13 mouse cellular contexts compared by ENCODE assay signal in genomic region chr2:131125964-131126815, GRCm38 (mm10). TPM values are rescaled to one million over a fixed set of nuclear protein-coding genes. Genes with fewer than 3 reads are reported as not detected.
DNase-seq lines count a peak whose midpoint lies in the region; ATAC-seq and TF ChIP-seq lines count a peak whose summit lies in the region.
"Had no signal": no experiment of that assay in that cellular context is flagged by ENCODE, and none has a peak within 500 bp of the region (broad histone marks: within the 10 kb centered on the region; RNA-seq: fewer than 3 reads in every experiment).

No protein-coding gene starts in this region.

- peaks cover 27% of the 10 kb centered on the region for H3K4me1 ChIP-seq in lung, embryonic 15.5 days
- H3K4me1 ChIP-seq in lung, adult 2 months (ENCODE audit: control insufficient read depth, insufficient read depth, low read length): peaks cover 8% of the 10 kb centered on the region
- peaks cover 9% of the 10 kb centered on the region for H3K4me1 ChIP-seq in hindbrain, postnatal 0 days (ENCODE audit: insufficient read depth, low read length)
- peaks cover 17% of the 10 kb centered on the region for H3K4me1 ChIP-seq in neural tube, embryonic 13.5 days (replicated peaks)

- ATAC-seq in lung, embryonic 15.5 days (ENCODE audit: borderline replicate concordance, extremely low read depth, low FRiP score, low TSS enrichment): peak; percentile 10; the same call in 1 of the 2 replicates
- ATAC-seq in hindbrain, postnatal 0 days: peak; percentile 53; the same call in 1 of the 2 replicates
- ATAC-seq in neural tube, embryonic 13.5 days (ENCODE audit: low read depth): no peak
- ATAC-seq: activated CD4-positive, CD25-positive, alpha-beta regulatory T cell, adult 4 months had no signal

- intact Hi-C loops in gastrocnemius, postnatal 14 days (cut with DNase I; ENCODE audit: low total_unique reads): no loop called here

- no peak overlapping the region for H3K4me3 ChIP-seq in lung, embryonic 15.5 days
- no peak overlapping the region for H3K4me3 ChIP-seq in lung, adult 2 months (replicated peaks; ENCODE audit: extremely low read depth, low read depth, low read length)
- no peak overlapping the region for H3K4me3 ChIP-seq in hindbrain, postnatal 0 days (ENCODE audit: low read length)
- no peak overlapping the region for H3K4me3 ChIP-seq in neural tube, embryonic 13.5 days

- peak overlapping the region; percentile 69; the same call in 1 of the 2 replicates for H3K9ac ChIP-seq in lung, embryonic 15.5 days
- H3K9ac ChIP-seq in hindbrain, postnatal 0 days (replicated peaks; ENCODE audit: low read length): no peak overlapping the region
- no peak overlapping the region; the same call in 1 of the 2 replicates for H3K9ac ChIP-seq in neural tube, embryonic 13.5 days

- TF ChIP-seq POLR2A in lung, adult 2 months (IDR thresholded peaks at IDR 0.05; ENCODE audit: borderline replicate concordance, extremely low read depth, low read depth, low read length): no peak

- no peaks in the 10 kb centered on the region for H3K27me3 ChIP-seq in lung, embryonic 15.5 days
- no peaks in the 10 kb centered on the region for H3K27me3 ChIP-seq in hindbrain, postnatal 0 days (ENCODE audit: insufficient read depth, low read length)
- no peaks in the 10 kb centered on the region for H3K27me3 ChIP-seq in neural tube, embryonic 13.5 days

- TF ChIP-seq CTCF in lung, adult 2 months (IDR thresholded peaks at IDR 0.05; ENCODE audit: insufficient read depth, low read length): no peak
- no peak for TF ChIP-seq CTCF in hindbrain, postnatal 0 days (IDR thresholded peaks at IDR 0.05; ENCODE audit: low read depth)

- peak; percentile 10 to 12 for DNase-seq in gastrocnemius, postnatal 4 days (ENCODE audit: low spot score in 2 of 2)
- DNase-seq in gastrocnemius, postnatal 14 days: no peak
- DNase-seq in lung, adult 2 months: no peak
- DNase-seq in hindbrain, postnatal 0 days (ENCODE audit: low spot score): no peak
- DNase-seq in thymus, adult 18-20 months: no peak
- no peak for DNase-seq in thymus, postnatal 25 days
- DNase-seq: cerebellum, postnatal 14 days; right cerebral cortex, postnatal 25 days had no signal

- H3K4me2 ChIP-seq in lung, embryonic 15.5 days: peak overlapping the region; percentile 75
- no peak overlapping the region for H3K4me2 ChIP-seq in hindbrain, postnatal 0 days (ENCODE audit: low read depth, low read length)
- H3K4me2 ChIP-seq in neural tube, embryonic 13.5 days: 0 out of 2 replicates have a peak overlapping the region, but pooled peaks have one; percentile 70

- 58% methylated on average over 9 of the region's 9 CpGs for WGBS in lung, embryonic 15.5 days
- 80% methylated on average over 9 of the region's 9 CpGs for WGBS in lung, adult 2 months
- 47% methylated on average over 9 of the region's 9 CpGs for WGBS in hindbrain, postnatal 0 days
- WGBS in neural tube, embryonic 13.5 days: 50% methylated on average over 9 of the region's 9 CpGs

- H3K36me3 ChIP-seq in lung, embryonic 15.5 days: no peaks in the 10 kb centered on the region
- no peaks in the 10 kb centered on the region for H3K36me3 ChIP-seq in hindbrain, postnatal 0 days (ENCODE audit: insufficient read depth, low read length)
- H3K36me3 ChIP-seq in neural tube, embryonic 13.5 days: no peaks in the 10 kb centered on the region

- H3K9me3 ChIP-seq in lung, embryonic 15.5 days: no peaks in the 10 kb centered on the region
- no peaks in the 10 kb centered on the region for H3K9me3 ChIP-seq in hindbrain, postnatal 0 days (ENCODE audit: low read length)
- H3K9me3 ChIP-seq in neural tube, embryonic 13.5 days: no peaks in the 10 kb centered on the region
- H3K9me3 ChIP-seq: megakaryocyte, embryonic 14.5 days had no signal

- no peak overlapping the region; the same call in 1 of the 2 replicates for H3K27ac ChIP-seq in lung, embryonic 15.5 days
- H3K27ac ChIP-seq in hindbrain, postnatal 0 days: no peak overlapping the region
- no peak overlapping the region for H3K27ac ChIP-seq in neural tube, embryonic 13.5 days (replicated peaks)

RNA-seq across cellular contexts. Expression of gene Hspa12b, which starts 0.9 kb away (rescaled TPM):
- 10 to 100 TPM; 30.6 to 32.6 TPM for total RNA-seq in gastrocnemius, postnatal 4 days (2021)
- 10 to 100 TPM; 14.5 to 18.3 TPM for total RNA-seq in gastrocnemius, postnatal 14 days (2021)
- polyA plus RNA-seq in lung, embryonic 15.5 days (2015; fragmentation: Nextera tagmentation; extraction: Ambion mirVana): 15.0 and 16.5 TPM in 2 replicates
- 56.2 and 58.3 TPM in 2 replicates for polyA plus RNA-seq in lung, adult 2 months (2012; rRNA removed)
- total RNA-seq in hindbrain, postnatal 0 days (2014; rRNA removed): 7.2 and 11.2 TPM in 2 replicates
- 3.3 and 3.7 TPM in 2 replicates for polyA plus RNA-seq in hindbrain, postnatal 0 days (2015; fragmentation: Nextera tagmentation; extraction: Ambion mirVana)
- polyA plus RNA-seq in neural tube, embryonic 13.5 days (2015; fragmentation: Nextera tagmentation; extraction: Ambion mirVana): 5.1 and 6.0 TPM in 2 replicates

RNA-seq across cellular contexts. Expression of gene Gm11037, which starts 7.1 kb away (rescaled TPM):
- not detected for total RNA-seq in gastrocnemius, postnatal 4 days (2021)
- not detected for total RNA-seq in gastrocnemius, postnatal 14 days (2021)
- polyA plus RNA-seq in lung, embryonic 15.5 days (2015; fragmentation: Nextera tagmentation; extraction: Ambion mirVana): not detected in 2 replicates
- polyA plus RNA-seq in lung, adult 2 months (2012; rRNA removed): not detected in 2 replicates
- total RNA-seq in hindbrain, postnatal 0 days (2014; rRNA removed): not detected in 2 replicates
- not detected in 2 replicates for polyA plus RNA-seq in hindbrain, postnatal 0 days (2015; fragmentation: Nextera tagmentation; extraction: Ambion mirVana)
- not detected in 2 replicates for polyA plus RNA-seq in neural tube, embryonic 13.5 days (2015; fragmentation: Nextera tagmentation; extraction: Ambion mirVana)
- total RNA-seq: layer of hippocampus, adult 8-10 months had no signal
- polyA plus RNA-seq: activated CD4-positive, CD25-positive, alpha-beta regulatory T cell, adult 4 months had no signal

RNA-seq across cellular contexts. Expression of gene 1700037H04Rik, which starts 33.7 kb away (rescaled TPM):
- total RNA-seq in gastrocnemius, postnatal 4 days (2021): 10 to 100 TPM; 11.7 to 14.5 TPM
- total RNA-seq in gastrocnemius, postnatal 14 days (2021): 1 to 10 TPM; 5.8 to 6.2 TPM
- polyA plus RNA-seq in lung, embryonic 15.5 days (2015; fragmentation: Nextera tagmentation; extraction: Ambion mirVana): 60.4 and 61.5 TPM in 2 replicates
- 67.6 and 76.4 TPM in 2 replicates for polyA plus RNA-seq in lung, adult 2 months (2012; rRNA removed)
- total RNA-seq in hindbrain, postnatal 0 days (2014; rRNA removed): 155 and 157 TPM in 2 replicates
- polyA plus RNA-seq in hindbrain, postnatal 0 days (2015; fragmentation: Nextera tagmentation; extraction: Ambion mirVana): 76.0 and 79.3 TPM in 2 replicates
- polyA plus RNA-seq in neural tube, embryonic 13.5 days (2015; fragmentation: Nextera tagmentation; extraction: Ambion mirVana): 88.3 and 99.0 TPM in 2 replicates

RNA-seq across cellular contexts. Expression of gene Siglec1, which starts 39.6 kb away (rescaled TPM):
- total RNA-seq in gastrocnemius, postnatal 4 days (2021): 1 to 10 TPM; 2.5 to 2.9 TPM
- total RNA-seq in gastrocnemius, postnatal 14 days (2021): under 1 TPM; 0.78 to 0.90 TPM
- polyA plus RNA-seq in lung, embryonic 15.5 days (2015; fragmentation: Nextera tagmentation; extraction: Ambion mirVana): 0.44 and 0.47 TPM in 2 replicates
- 14.7 and 18.5 TPM in 2 replicates for polyA plus RNA-seq in lung, adult 2 months (2012; rRNA removed)
- total RNA-seq in hindbrain, postnatal 0 days (2014; rRNA removed): 0.75 and 0.99 TPM in 2 replicates
- 0.19 and 0.28 TPM in 2 replicates for polyA plus RNA-seq in hindbrain, postnatal 0 days (2015; fragmentation: Nextera tagmentation; extraction: Ambion mirVana)
- polyA plus RNA-seq in neural tube, embryonic 13.5 days (2015; fragmentation: Nextera tagmentation; extraction: Ambion mirVana): 0.13 and 0.36 TPM in 2 replicates
- polyA plus RNA-seq: activated CD4-positive, CD25-positive, alpha-beta regulatory T cell, adult 4 months had no signal

RNA-seq across cellular contexts. Expression of gene Cenpb, which starts 53.7 kb away (rescaled TPM):
- 10 to 100 TPM; 63.8 to 70.1 TPM for total RNA-seq in gastrocnemius, postnatal 4 days (2021)
- total RNA-seq in gastrocnemius, postnatal 14 days (2021): 10 to 100 TPM; 49.6 to 50.8 TPM
- polyA plus RNA-seq in lung, embryonic 15.5 days (2015; fragmentation: Nextera tagmentation; extraction: Ambion mirVana): 12.6 and 14.1 TPM in 2 replicates
- polyA plus RNA-seq in lung, adult 2 months (2012; rRNA removed): 131 and 138 TPM in 2 replicates
- total RNA-seq in hindbrain, postnatal 0 days (2014; rRNA removed): 106 and 112 TPM in 2 replicates
- 12.8 and 14.4 TPM in 2 replicates for polyA plus RNA-seq in hindbrain, postnatal 0 days (2015; fragmentation: Nextera tagmentation; extraction: Ambion mirVana)
- polyA plus RNA-seq in neural tube, embryonic 13.5 days (2015; fragmentation: Nextera tagmentation; extraction: Ambion mirVana): 12.6 and 12.7 TPM in 2 replicates

Comparison
In these comparisons a context has a peak if more than half of its experiments do, and no peak if none do; other contexts are left out.
1. DNase-seq: peak in gastrocnemius, postnatal 4 days (2 of 2); none in gastrocnemius, postnatal 14 days (single experiment), lung, adult 2 months (single experiment), hindbrain, postnatal 0 days (single experiment), thymus, adult 18-20 months (0 of 2) and thymus, postnatal 25 days (single experiment).